Comparison of ENCODE assay signal across 8 mouse cellular contexts in genomic region chr4:155122444-155123040, GRCm38 (mm10). TPM values are rescaled to one million over a fixed set of nuclear protein-coding genes. Genes with fewer than 3 reads are reported as not detected.
DNase-seq lines count a peak whose midpoint lies in the region; ATAC-seq and TF ChIP-seq lines count a peak whose summit lies in the region.

No protein-coding gene starts in this region.

- no peak overlapping the region for H3K9ac ChIP-seq in forebrain, embryonic 11.5 days (ENCODE audit: low read length)
- H3K9ac ChIP-seq in heart, embryonic 14.5 days (ENCODE audit: low read length) = peak overlapping the region; percentile 39

- H3K27me3 ChIP-seq in forebrain, embryonic 11.5 days (ENCODE audit: control insufficient read depth, insufficient read depth, low read length) = no peaks in the 10 kb centered on the region
- no peaks in the 10 kb centered on the region for H3K27me3 ChIP-seq in heart, embryonic 14.5 days (ENCODE audit: control insufficient read depth, insufficient read depth, low read length)

- 37% methylated on average over 16 of the region's 16 CpGs for WGBS in forebrain, embryonic 11.5 days
- WGBS in heart, embryonic 14.5 days = 10% methylated on average over 16 of the region's 16 CpGs

- peak; percentile 77 for ATAC-seq in forebrain, embryonic 11.5 days (replicated peaks; ENCODE audit: low FRiP score)
- no peak for ATAC-seq in heart, embryonic 14.5 days (ENCODE audit: insufficient number of reproducible peaks, insufficient read depth, low FRiP score, low read depth)

- no peak overlapping the region for H3K4me3 ChIP-seq in forebrain, embryonic 11.5 days (ENCODE audit: low read depth, low read length)
- no peak overlapping the region for H3K4me3 ChIP-seq in heart, embryonic 14.5 days (ENCODE audit: control insufficient read depth in 1 of 2, insufficient read depth in 1 of 2, low read depth in 1 of 2, low read length in 2 of 2)
- H3K4me3 ChIP-seq in layer of hippocampus, adult 2 months = no peak overlapping the region

- no peak overlapping the region for H3K4me2 ChIP-seq in forebrain, embryonic 11.5 days (ENCODE audit: low read depth, low read length, severe bottlenecking)
- peak overlapping the region; percentile 41 for H3K4me2 ChIP-seq in heart, embryonic 14.5 days (ENCODE audit: low read length)

- peak; percentile 71 for DNase-seq in urinary bladder, postnatal 25 days (ENCODE audit: low spot score)
- DNase-seq in urinary bladder, adult 2 months (ENCODE audit: low spot score) = no peak
- DNase-seq in forebrain, embryonic 11.5 days (ENCODE audit: low spot score) = peak; percentile 89
- peak; percentile 92 to 93 for DNase-seq in layer of hippocampus, adult 2 months (ENCODE audit: low spot score in 2 of 2)
- DNase-seq in lung, postnatal 10 days = peak; percentile 95
- peak; percentile 95 for DNase-seq in right cerebral cortex, postnatal 4 days
- no peak for DNase-seq in natural killer cell, adult 2 months (ENCODE audit: low spot score in 2 of 2)

- TF ChIP-seq CTCF in layer of hippocampus, adult 2 months (conservative IDR thresholded peaks at IDR 0.05) = no peak

- H3K4me1 ChIP-seq in forebrain, embryonic 11.5 days (replicated peaks; ENCODE audit: control insufficient read depth, insufficient read depth, low read length) = peaks cover 13% of the 10 kb centered on the region; the same call in 1 of the 2 replicates
- peaks cover 50 to 59% of the 10 kb centered on the region in 2 experiments for H3K4me1 ChIP-seq in heart, embryonic 14.5 days (ENCODE audit: control insufficient read depth in 2 of 2, insufficient read depth in 2 of 2, low read length in 2 of 2)

- H3K27ac ChIP-seq in forebrain, embryonic 11.5 days (ENCODE audit: low read depth, low read length) = peak overlapping the region; percentile 77
- H3K27ac ChIP-seq in heart, embryonic 14.5 days (replicated peaks in 1 of 2; ENCODE audit: control insufficient read depth in 1 of 2, insufficient read depth in 1 of 2, low read depth in 2 of 2, low read length in 2 of 2) = peak overlapping the region; percentile 6 to 83
- H3K27ac ChIP-seq in layer of hippocampus, adult 2 months = peak overlapping the region; percentile 65

- H3K9me3 ChIP-seq in forebrain, embryonic 11.5 days (ENCODE audit: control insufficient read depth, low read length) = no peaks in the 10 kb centered on the region
- no peaks in the 10 kb centered on the region for H3K9me3 ChIP-seq in heart, embryonic 14.5 days (ENCODE audit: control insufficient read depth, low read length)

- no peaks in the 10 kb centered on the region for H3K36me3 ChIP-seq in forebrain, embryonic 11.5 days (ENCODE audit: control insufficient read depth, insufficient read depth, low read length)
- H3K36me3 ChIP-seq in heart, embryonic 14.5 days (ENCODE audit: control insufficient read depth, insufficient read depth, low read length) = no peaks in the 10 kb centered on the region

RNA-seq across cellular contexts. Expression of gene Morn1, which starts 36.2 kb away (rescaled TPM):
- 6.7 and 7.0 TPM in 2 replicates for polyA plus RNA-seq in urinary bladder, adult 2 months (2012; rRNA removed)
- 4.8 TPM in 2 replicates for polyA plus RNA-seq in forebrain, embryonic 11.5 days (2014; fragmentation: Nextera tagmentation; extraction: Ambion mirVana)
- polyA plus RNA-seq in heart, embryonic 14.5 days (2014; fragmentation: Nextera tagmentation; extraction: Ambion mirVana) = 2.5 and 3.0 TPM in 2 replicates
- total RNA-seq in layer of hippocampus, adult 2 months (2021) = 10 to 100 TPM; 11.8 to 14.0 TPM

RNA-seq across cellular contexts. Expression of gene Rer1, which starts 36.4 kb away (rescaled TPM):
- 130 and 159 TPM in 2 replicates for polyA plus RNA-seq in urinary bladder, adult 2 months (2012; rRNA removed)
- 130 and 137 TPM in 2 replicates for polyA plus RNA-seq in forebrain, embryonic 11.5 days (2014; fragmentation: Nextera tagmentation; extraction: Ambion mirVana)
- 131 and 141 TPM in 2 replicates for polyA plus RNA-seq in heart, embryonic 14.5 days (2014; fragmentation: Nextera tagmentation; extraction: Ambion mirVana)
- total RNA-seq in layer of hippocampus, adult 2 months (2021) = 10 to 100 TPM; 60.6 to 63.0 TPM

RNA-seq across cellular contexts. Expression of gene Pex10, which starts 55.7 kb away (rescaled TPM):
- 11.8 and 13.4 TPM in 2 replicates for polyA plus RNA-seq in urinary bladder, adult 2 months (2012; rRNA removed)
- polyA plus RNA-seq in forebrain, embryonic 11.5 days (2014; fragmentation: Nextera tagmentation; extraction: Ambion mirVana) = 7.2 and 9.7 TPM in 2 replicates
- polyA plus RNA-seq in heart, embryonic 14.5 days (2014; fragmentation: Nextera tagmentation; extraction: Ambion mirVana) = 5.6 and 7.7 TPM in 2 replicates
- total RNA-seq in layer of hippocampus, adult 2 months (2021) = 10 to 100 TPM; 23.1 to 24.2 TPM

Comparison
In these comparisons a context has a peak if more than half of its experiments do, and no peak if none do; other contexts are left out.
1. DNase-seq: peak in urinary bladder, postnatal 25 days (single experiment), forebrain, embryonic 11.5 days (single experiment), layer of hippocampus, adult 2 months (2 of 2), lung, postnatal 10 days (single experiment) and right cerebral cortex, postnatal 4 days (single experiment); none in urinary bladder, adult 2 months (single experiment) and natural killer cell, adult 2 months (0 of 2).
2. Peak in every context shown above with its lines, with median percentiles within 50 percentile points of each other: H3K27ac ChIP-seq.